Mouse (Mus musculus) adrenal gland, postnatal 36 days (tissue): ENCODE measurements around the gene Kif1a. TPM values are rescaled to one million over a fixed set of nuclear protein-coding genes. Genes with fewer than 3 reads are reported as not detected.
A peak's percentile ranks its signal among the peaks of the same experiment; 100 is the strongest.

ENCODE experiments used
- DNase-seq, 2 experiments: peaks; one replicate each; pipeline ENCODE4 v3.0.0; 2021; ENCODE audit warnings: mixed read lengths in 1 of 2
- total RNA-seq, 2 experiments: library from RNA; stranded (reverse); gene quantifications; 2 replicates each; pipeline ENCODE4 v1.2.3; 2021

The Kif1a gene
- total RNA-seq, 2 experiments from 2014 or later = 20.7 to 27.9 TPM

GRCm38 (mm10) chr1:93020602-93021001 is 81.1 kb downstream of the Kif1a start:
- no peak for DNase-seq

- DNase-seq = no peak
Observed at GRCm38 (mm10) chr1:93018716-93019115, 83.0 kb downstream of the Kif1a start.

GRCm38 (mm10) chr1:93015136-93015535 is 86.6 kb downstream of the Kif1a start:
- DNase-seq = no peak

- DNase-seq = peak; percentile 87 to 92
Observed at GRCm38 (mm10) chr1:93014460-93014859, 87.3 kb downstream of the Kif1a start.

GRCm38 (mm10) chr1:93013367-93013766 is 88.4 kb downstream of the Kif1a start:
- no peak for DNase-seq

- peak; percentile 46 to 51 for DNase-seq
Observed at GRCm38 (mm10) chr1:93012103-93012585, 89.6 kb downstream of the Kif1a start.

- peak; percentile 46 to 63 for DNase-seq
Observed at GRCm38 (mm10) chr1:93010731-93011130, 91.0 kb downstream of the Kif1a start.

- DNase-seq = peak; percentile 92 to 95
Observed at GRCm38 (mm10) chr1:93009196-93009595, 92.6 kb downstream of the Kif1a start.

GRCm38 (mm10) chr1:93006061-93006460 is 95.7 kb downstream of the Kif1a start, which contains the start of gene Aqp12:
Gene Aqp12 (plus strand): TSS chr1:93006334.
- DNase-seq = no peak

- DNase-seq = no peak
Observed at GRCm38 (mm10) chr1:92992880-92993279, 108.9 kb downstream of the Kif1a start.

GRCm38 (mm10) chr1:92992214-92992855 is 109.4 kb downstream of the Kif1a start:
- peak; percentile 62 to 66 for DNase-seq

GRCm38 (mm10) chr1:92989891-92990290 is 111.9 kb downstream of the Kif1a start:
- DNase-seq = no peak

- no peak for DNase-seq
Observed at GRCm38 (mm10) chr1:92988894-92989293, 112.9 kb downstream of the Kif1a start.

GRCm38 (mm10) chr1:92984999-92985398 is 116.8 kb downstream of the Kif1a start:
- DNase-seq = no peak

- no peak for DNase-seq
Observed at GRCm38 (mm10) chr1:92982931-92983605, 118.7 kb downstream of the Kif1a start.

- DNase-seq = peak in 1 of 2 experiments; percentile 42
Observed at GRCm38 (mm10) chr1:92981056-92981845, 120.5 kb downstream of the Kif1a start.

- DNase-seq = no peak
Observed at GRCm38 (mm10) chr1:92979073-92979602, 122.6 kb downstream of the Kif1a start.

- no peak for DNase-seq
Observed at GRCm38 (mm10) chr1:92978645-92979044, 123.1 kb downstream of the Kif1a start.

- DNase-seq = peak in 1 of 2 experiments; percentile 37
Observed at GRCm38 (mm10) chr1:92976141-92976566, 125.6 kb downstream of the Kif1a start.

- DNase-seq = peak; percentile 78 to 81
Observed at GRCm38 (mm10) chr1:92972854-92973253, 128.9 kb downstream of the Kif1a start.

- peak; percentile 22 to 41 for DNase-seq
Observed at GRCm38 (mm10) chr1:92971879-92972795, 129.6 kb downstream of the Kif1a start.
